Mouse (Mus musculus) layer of hippocampus, postnatal 14 days (tissue): Measurements from ENCODE around the gene Il3. TPM values are rescaled to one million over a fixed set of nuclear protein-coding genes. Genes with fewer than 3 reads are reported as not detected.
A peak's percentile ranks its signal among the peaks of the same experiment; 100 is the strongest.

Experiments used
- DNase-seq, 2 experiments: peaks; one replicate each; pipeline ENCODE4 v3.0.0; 2021 to 2022; ENCODE audit warnings: low spot score in 2 of 2, mixed read lengths in 1 of 2
- total RNA-seq, 2 experiments: library from RNA; stranded (reverse); gene quantifications; 2 replicates each; pipeline ENCODE4 v1.2.3; 2021

The Il3 gene
- total RNA-seq, 2 experiments from 2014 or later: not detected

DNA sequence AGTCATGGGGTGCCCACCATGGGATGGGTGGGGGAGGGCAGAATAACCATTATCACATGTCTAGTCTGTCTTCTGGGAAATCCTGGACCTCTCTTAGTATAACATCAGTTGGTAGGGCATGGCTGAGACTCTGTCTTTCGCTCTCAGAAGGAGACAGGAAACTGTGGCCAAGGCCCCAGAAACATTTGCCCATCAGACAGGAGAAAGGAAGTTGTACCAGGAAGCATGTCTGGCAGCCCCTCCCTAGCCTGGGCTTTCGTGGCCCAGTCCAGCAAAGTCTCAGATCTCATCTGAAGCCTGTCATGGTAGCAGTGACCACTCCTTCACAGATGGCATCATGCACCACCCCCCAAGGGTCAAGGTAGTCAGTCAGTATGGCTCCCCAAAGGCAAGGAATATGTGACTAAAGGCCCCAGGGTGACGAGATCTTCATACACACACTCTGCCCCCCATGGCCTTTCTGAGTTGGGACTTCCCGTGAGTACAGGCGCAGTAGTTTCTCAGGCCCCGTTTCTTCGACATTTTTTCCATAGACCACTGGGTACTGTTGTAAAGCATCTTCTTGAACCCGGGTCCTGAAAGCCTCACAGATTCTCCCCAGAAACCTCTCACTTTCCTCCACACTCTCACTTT is 20.9 kb upstream of the Il3 start:
- DNase-seq: no peak

DNA sequence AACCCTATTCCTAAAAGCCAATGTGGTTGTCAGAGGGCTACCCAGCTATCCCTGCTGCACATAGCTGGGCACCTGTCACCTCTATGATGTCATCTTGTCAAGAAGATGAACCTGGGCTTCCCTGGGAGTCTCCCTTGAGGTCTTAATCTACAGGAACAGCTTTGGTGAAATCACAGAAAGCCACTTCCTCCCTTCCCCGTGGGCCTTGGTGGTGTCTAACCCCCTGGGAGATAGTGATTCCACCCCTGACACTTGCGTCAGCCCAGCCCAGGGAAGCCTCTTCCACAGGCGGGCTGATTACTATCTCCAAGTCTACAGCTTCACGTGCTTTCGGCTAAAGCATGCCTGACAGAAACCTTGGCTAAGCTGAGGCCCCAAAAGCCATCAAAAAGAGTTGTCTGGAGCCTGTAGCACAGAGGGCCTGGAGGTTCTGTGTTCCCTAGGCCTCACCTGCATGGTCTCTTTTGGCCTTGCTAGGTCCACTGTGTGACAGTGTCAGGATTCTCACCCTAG is 4.4 kb upstream of the Il3 start:
- DNase-seq: no peak

DNA sequence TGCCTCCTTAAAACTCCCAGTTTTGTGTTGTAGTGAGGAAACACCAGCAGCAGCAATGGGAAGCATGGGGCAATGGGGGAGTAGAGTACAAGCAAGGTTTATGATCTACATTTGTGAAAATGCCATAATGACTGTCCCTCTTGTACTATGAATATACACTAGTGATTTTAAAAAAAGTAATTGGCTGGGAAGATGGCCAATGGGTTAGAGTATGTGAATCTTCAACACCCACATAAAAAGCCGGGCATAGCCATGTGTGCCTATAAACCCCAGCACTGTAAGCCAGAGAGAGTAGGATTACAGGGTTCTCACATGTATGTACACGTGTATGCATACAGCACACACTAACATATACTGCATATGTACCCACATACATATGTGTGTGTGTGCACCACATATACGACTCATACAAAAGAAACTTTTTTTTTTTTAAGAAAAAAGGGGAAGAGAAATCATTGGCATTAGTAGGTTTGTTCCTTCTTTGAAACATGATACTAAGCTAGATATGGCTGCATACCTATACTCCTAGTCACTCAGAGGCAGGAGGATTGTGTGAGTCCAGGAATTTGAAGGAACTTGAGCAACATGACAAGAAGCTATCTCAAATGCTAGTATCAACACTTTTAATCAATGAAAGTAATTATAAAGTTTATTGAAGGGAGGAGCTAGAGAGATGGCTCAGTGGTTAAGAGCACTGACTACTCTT is 2.3 kb upstream of the Il3 start:
- DNase-seq: no peak

DNA sequence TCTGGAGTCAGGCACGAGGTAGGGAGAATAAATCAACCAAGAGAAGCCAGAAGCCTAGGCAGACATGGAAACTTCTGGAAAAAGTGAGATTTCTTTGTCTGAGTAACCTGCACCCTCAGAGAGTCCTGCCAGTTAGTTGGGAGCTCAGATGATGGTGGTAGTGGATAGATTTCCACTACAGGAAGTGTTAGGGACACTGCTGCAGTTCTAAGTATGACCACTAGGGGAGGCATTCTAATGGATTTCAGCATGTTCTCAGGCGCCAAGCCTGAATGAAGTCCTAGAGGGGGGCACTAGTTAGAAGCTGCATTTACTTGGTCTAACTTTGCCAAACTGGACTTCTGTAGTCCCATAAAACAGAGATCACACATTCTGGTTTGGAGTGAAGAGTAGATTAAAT is 2.5 kb downstream of the Il3 start:
- DNase-seq: peak in 1 of 2 experiments; percentile 45

DNA sequence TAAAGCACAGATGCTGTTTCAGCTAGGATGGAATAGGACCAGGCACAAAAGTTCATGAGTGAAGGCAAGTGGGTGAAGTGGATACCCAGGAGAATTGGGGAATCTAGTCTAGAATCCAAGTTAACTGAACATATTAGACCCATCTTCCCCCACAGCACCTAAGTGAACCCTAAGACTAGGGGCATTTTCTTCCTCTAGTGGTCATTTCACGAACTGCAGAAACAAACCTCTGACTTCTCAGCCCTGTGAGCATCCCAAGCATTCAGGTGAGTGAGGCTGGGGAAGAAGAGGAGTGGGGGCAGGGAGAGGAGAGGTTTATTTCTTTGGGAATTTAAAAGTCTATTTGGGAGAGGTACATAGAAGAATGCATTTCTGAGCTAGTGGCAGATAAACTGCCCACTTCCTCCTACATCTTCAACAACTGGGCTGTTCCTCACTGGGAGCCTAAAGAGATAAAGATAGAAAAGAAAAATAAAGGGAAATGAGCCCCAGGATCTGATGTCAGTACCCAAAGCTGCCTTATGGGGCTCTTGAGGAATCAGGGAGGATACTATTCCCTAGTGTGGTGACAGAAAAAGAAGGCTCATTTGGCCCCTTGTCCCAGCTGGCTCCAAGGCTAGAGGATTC is 3.6 kb downstream of the Il3 start:
- no peak for DNase-seq

DNA sequence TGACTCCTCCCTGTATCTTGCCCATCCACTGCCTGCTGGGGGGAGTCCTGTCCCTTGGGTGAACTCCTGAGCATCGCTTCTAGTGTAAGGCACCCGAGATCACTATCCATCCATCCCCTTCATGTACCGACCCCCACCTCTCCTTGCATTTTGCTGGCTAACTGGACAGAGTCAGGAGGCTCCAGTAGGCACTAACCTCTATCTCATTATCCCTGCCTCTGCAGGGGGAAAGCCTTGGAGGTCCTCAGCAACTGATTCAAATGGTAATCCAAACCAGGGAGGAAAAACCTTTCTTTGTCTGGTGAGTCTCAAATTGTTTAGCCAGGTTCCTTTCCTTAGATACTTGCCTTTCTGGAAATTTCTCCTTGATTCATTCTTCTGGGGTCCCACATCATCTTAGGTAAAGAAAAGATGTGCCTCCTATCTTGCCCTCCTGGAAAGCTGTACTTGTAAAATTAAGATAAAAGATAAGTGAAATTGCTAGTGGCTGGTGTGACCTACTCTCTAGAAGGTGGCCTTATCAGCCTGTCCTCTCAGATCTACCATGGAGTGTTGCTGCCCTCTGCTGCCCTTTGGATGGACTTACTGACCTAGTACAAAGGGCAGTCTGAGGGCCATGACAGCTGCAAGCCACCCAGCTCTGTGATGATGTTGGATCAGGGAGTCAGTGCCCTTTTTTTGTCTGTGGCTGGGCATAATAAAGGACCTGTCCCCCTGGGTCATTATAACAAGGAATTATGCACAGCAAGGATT is 10.3 kb downstream of the Il3 start:
- peak; percentile 52 to 79 for DNase-seq

DNA sequence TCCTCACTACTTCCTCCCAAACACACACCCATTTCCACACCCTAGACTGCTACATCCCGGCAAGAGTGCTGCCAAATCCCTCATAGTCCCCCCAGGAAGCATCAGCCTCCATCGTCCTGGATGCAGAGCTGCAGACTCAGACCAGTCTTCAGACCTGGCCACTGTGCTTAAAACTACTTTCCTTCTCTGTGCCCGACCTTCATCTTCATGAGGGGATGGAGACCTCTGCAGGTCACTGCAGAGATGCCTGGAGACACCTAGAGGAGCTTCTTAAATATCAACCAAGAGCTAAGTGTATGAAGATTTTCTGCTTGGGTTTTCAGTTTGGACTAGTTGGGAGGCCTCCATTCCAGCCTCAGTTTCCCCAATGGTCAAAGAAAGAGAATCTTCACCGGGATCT is 13.0 kb downstream of the Il3 start:
- DNase-seq: peak in 1 of 2 experiments; percentile 9

DNA sequence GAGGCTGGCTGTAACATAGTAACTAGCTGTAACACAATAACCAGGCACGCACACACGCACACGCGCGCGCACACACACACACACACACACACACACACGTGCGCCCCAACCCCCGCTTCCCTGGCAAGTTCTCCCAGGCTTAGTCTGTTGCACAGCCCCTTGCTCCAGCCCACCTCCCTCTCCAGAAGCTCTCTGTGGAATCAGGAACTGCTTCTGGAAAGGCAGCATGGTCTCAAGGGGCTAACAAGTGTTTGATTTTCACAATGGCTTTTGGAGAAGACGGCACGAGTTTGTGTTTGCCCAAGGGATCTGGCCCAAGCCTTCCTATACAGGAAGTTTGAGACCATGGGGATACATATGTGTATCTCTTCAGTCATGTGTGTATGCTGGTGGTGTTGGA is 16.5 kb downstream of the Il3 start:
- DNase-seq: no peak

DNA sequence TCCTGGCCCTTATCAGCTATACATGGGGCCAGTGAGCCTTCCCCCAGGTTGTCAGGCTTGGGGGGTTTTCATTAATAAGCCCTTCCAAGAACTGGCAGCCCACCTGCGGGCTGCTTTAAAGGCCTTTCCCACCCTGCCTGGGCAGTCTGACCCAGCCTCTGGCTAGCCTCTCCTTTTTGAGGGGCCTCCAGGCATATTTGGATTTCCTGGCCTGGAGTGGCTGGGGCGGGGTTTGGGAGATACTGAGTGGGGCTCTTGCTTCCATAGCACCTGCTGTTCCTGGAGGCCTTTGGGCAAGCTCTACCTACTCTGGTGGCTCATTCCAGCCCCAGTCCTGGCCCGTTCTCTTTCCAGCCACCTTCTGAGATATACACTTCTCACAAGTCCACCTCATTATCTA is 17.3 kb downstream of the Il3 start:
- DNase-seq: no peak

DNA sequence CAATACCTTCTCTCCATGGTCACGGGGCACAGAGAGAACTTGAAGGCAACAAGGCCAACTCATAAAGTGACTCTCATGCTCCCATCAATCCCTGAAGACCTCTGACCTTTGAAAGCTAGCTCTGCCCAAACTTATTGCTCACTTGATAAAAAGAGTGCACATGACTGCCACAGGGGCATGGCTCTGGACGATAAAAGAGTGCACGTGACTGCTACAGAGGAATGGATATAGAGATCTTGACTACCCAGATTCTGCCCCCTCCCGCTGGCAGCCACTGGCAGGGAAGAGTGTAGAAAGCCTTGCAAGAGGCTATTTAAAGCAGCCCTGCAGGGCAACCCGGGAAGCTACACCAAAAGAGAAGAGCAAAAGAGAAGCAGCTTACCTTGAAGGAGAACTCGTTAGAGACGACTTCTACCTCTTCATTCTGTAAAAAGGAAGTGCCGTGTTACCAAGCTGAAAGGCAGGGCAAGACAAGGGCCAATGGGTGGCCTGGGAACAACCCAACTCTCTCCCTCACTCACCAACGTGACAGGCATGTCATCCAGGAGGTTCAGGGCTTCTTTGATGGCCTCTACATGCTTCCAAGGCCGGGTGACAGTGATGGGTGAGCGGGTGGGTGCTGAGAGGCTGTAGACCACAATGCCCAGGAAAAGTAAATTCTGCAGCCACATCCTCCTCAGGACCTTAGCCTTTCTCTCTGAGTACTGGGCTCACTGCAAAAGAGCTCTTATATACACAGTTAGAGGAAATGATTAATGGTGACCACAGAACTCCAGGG is 17.9 kb downstream of the Il3 start, which contains the start of gene Csf2:
TSS of gene Csf2 (minus strand) at position 728 of the 778 bp plus-strand sequence.
- no peak for DNase-seq

DNA sequence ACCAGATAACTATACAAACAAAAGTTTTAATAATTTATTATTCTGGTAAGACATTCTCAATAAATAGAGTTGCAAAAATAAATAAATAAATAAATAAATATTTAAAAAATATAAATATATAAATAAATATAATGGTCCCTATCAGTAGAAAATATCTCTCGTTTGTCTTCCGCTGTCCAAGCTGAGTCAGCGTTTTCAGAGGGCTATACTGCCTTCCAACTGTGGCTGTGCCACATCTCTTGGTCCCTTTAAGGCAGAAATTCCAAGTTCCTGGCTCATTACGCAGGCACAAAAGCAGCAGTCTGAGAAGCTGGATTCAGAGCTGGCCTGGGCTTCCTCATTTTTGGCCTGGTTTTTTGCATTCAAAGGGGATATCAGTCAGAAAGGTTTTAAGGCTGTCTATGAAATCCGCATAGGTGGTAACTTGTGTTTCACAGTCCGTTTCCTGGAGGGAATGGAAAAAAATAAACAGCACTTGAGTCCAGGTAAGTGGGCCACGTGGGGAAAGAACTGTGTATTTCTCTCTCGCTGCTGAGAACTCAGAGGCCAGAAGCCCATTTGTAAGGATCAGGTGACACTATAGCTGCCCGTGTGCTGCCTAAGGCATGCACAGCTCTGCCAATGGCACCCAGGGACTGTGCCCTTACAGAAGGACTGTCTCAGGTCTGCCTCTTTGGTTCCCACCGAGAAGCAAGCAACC is 19.7 kb downstream of the Il3 start:
- no peak for DNase-seq

DNA sequence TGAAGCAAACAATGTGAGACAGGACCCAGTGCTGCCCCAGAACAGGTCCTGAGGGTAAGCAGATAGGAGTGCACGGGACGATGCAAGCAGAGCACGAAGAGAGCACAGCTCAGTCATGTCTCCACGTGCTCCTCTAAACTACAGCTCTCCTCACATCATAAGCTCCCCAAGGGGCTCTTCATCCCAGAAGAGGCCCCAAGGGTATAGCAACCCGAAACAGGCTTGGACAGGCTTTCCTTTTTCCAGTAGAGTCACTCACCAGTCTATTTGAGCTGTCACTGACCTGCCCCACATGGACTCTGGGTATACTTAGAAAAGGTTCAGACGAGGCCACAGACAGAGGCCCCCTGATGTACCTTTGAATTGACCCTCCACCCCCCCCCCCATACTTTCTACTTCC is 22.6 kb downstream of the Il3 start:
- DNase-seq: no peak

DNA sequence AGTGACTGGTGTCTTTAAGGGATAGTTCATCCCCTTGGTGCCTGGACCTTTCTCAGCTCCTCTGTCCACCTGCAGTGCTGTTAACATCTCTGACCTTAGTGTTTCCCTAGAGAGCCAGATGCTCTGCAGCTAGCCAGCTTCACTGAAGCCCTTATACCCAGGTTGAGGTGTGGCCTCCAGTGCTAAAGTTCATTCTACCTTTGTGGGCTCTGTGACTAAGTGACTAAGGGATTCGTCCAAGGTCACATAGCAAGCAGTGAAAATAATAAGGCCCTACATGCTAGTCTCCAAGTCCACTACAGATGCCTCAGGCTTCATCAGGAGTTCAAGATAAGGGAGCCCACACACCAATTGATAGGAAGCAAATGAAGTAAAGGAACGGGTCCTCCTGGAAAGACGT is 24.6 kb downstream of the Il3 start:
- no peak for DNase-seq

DNA sequence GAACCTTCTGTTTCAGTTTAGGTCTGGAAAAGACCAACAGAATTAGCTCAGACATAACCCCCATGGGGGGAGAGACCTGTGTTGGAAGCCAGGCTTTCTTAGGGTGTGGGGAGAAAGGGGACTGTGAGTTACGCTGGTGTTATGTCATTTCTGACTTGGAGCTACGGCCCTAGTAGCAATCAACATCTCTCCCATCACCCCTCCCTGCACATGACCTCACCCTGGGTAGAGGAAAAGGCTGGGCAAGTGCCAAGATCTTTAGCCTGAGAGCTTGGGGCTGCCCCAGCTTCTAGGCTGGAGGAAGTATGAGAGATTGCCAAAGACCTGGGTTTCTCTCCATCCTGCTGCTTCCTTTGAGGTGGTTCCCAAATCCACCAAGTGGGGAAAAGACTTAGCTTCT is 30.1 kb downstream of the Il3 start:
- no peak for DNase-seq

DNA sequence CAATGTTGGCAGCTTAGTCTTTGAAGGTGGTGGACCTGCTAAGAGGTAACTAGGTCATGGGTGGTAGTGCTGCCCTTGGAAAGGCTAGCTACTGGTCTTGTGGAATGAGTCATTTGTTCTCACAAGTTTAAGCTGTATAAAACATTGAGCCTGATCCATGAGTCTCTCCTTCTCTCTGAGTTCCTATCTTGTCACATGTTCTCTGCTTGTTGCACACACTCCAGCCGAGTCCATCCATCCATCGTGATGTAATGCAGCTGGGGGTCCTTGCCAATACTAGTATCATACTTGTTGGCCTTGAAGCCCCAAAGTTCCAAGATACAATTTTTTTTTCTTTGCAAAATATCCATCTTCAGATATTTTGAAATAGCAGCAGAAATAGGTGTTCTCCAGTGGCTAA is 39.6 kb downstream of the Il3 start:
- DNase-seq: no peak

DNA sequence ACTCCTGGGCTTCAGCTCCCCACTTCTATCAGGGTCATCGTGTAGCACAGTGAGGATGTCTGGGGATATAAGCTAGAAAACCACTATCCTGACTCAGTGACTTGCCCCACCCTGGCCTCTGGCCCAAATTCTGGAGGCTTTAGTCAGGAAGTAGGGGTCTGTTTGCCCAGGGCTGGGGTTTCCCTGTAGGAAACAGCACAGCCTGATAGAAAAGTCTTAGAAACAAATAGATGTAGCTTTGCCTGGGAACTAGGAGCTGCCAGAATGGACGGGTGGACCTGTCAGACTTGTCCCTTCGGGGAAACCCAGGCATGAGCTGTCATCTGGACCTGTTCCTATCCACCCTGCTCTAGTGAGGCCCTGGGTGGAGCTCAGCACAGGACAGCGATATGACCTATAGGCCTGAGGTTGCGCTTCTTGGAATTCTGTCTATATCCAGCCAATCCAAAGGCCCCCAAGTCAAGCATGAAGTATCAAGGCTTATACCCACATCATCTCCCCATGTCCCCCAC is 42.5 kb downstream of the Il3 start:
- no peak for DNase-seq

DNA sequence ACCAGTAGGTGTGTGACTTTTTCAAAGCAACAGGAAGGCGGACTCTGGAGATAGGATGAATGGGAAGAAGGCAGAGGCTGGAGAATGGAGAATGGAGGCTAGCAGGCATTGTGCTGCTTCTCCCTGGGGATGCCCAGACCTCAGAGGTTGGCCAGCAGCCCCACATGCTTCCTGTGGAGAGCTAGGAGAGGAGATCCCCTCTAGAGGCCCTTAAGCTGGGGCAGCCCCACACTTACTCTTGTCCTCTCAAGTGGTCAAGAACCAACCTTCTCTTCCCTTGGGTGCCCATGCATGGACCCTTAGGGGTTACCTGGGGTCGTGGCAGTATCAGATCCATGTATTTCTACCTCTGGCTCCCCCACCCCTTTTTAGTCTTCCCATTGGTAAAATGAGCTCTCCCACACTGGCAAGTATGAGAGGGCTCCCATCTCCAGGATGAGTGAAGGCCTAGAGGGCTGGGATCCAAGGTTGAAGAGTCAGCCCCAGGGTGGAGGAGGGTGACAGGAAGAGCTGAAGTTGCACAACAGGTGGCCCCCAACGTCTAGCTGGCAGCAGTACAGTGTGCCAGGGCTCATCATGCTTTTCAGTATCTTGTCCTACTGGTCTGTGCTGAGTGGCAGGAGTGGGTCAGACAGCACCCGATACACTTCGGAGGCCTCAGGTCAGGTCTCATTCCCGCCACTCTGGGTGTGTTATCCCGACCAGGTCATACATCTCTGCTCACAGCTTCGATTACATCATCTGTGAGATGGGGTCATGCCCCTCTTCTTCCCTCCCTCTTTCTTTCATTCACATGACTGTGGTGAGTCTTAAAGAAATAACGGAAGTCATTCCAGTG is 43.2 kb downstream of the Il3 start:
- no peak for DNase-seq

DNA sequence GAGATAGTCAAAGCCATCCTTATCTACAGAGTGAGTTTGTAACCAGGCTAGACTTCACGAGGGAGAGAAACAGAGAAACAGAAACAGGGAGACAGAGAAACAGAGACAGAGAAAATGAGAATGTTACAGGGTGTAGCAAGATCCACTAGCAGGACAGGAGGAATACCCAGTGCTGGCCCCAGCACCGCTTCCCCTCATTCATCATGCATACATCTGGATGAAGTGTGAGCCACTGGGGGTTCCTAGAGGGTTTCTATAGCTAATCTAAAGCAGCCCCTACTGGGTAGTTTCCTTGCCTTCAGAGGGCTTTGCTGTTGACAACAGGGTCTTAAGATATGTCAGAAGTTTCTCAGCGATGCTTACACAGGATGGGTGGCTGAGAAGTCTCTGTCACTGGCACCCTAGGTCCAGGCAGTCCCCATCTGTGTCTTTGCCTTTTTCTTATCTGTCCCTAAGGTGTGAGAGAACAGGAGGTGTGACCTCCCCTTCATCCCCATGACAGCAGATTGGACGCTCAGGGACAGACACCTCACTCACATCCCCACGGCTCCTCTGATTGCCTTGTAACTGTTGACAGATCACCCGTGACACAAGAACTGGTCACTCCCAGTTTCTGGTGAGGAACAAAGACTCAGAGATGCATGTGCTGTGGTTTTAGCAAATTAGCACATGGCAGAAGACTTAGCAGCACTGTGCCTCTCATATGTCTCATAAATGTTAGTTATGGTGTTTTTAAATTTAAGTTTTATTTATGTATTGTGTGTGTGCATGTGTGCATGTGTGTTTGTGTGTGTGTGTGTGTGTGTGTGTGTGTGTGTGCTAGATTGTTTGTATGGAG is 47.0 kb downstream of the Il3 start:
- no peak for DNase-seq
